Mouse (Mus musculus) lung, postnatal 0 days (tissue): ENCODE data around the gene Bace1. TPM values are rescaled to one million over a fixed set of nuclear protein-coding genes. Genes with fewer than 3 reads are reported as not detected.

Source experiments
- ATAC-seq: fragments of 200-750 bp; cut with Nextera tagmentation; 2 replicates; pipeline ENCODE4 v1.8.0; 2017; ENCODE audit warnings: moderate library complexity
- DNase-seq: peaks from one replicate; pipeline ENCODE4 v3.0.0-alpha.2; 2016; ENCODE audit warnings: low spot score
- H3K27ac ChIP-seq: fragments of 300-500 bp; sonication (generic); 2 replicates; pipeline ENCODE4 v1.5.1; 2014; ENCODE audit warnings: antibody characterized with exemption, mild to moderate bottlenecking, low read length, mixed read lengths
- H3K27me3 ChIP-seq: fragments of 300-500 bp; sonication (generic); replicated peaks from 2 replicates; pipeline ENCODE4 v1.6.1; 2014; ENCODE audit warnings: low read length, mixed read lengths; ENCODE audit not compliant: insufficient read depth
- H3K36me3 ChIP-seq: fragments of 300-500 bp; sonication (generic); 2 replicates; pipeline ENCODE4 v1.6.1; 2014; ENCODE audit warnings: low read length, mixed read lengths; ENCODE audit not compliant: insufficient read depth
- H3K4me1 ChIP-seq: fragments of 300-500 bp; sonication (generic); 2 replicates; pipeline ENCODE4 v1.6.1; 2014; ENCODE audit warnings: antibody characterized with exemption, low read depth, low read length, mixed read lengths; ENCODE audit not compliant: insufficient read depth
- H3K4me2 ChIP-seq: fragments of 300-500 bp; sonication (generic); replicated peaks from 2 replicates; pipeline ENCODE4 v1.6.1; 2014; ENCODE audit warnings: low read depth, mild to moderate bottlenecking, low read length, moderate library complexity, mixed read lengths
- H3K4me3 ChIP-seq: fragments of 300-500 bp; sonication (generic); 2 replicates; pipeline ENCODE4 v1.5.1; 2014; ENCODE audit warnings: low read depth, low read length
- H3K9ac ChIP-seq: fragments of 300-500 bp; sonication (generic); replicated peaks from 2 replicates; pipeline ENCODE4 v1.6.1; 2014; ENCODE audit warnings: low read depth, mild to moderate bottlenecking
- H3K9me3 ChIP-seq: fragments of 300-500 bp; sonication (generic); 2 replicates; pipeline ENCODE4 v1.6.1; 2016; ENCODE audit warnings: low read length, mixed read lengths
- CTCF ChIP-seq: IDR thresholded peaks from 2 replicates; pipeline ENCODE4 v1.5.1; 2016; ENCODE audit warnings: antibody characterized with exemption, mild to moderate bottlenecking
- EP300 ChIP-seq: IDR thresholded peaks from 2 replicates; pipeline ENCODE4 v1.6.1; 2016; ENCODE audit warnings: antibody characterized with exemption, mild to moderate bottlenecking, control low read depth
- WGBS: fragments of 180-500 bp; shearing (Covaris S2); extraction: QIAGEN DNeasy Blood & Tissue Kit; methylation state at CpG from one replicate; pipeline ENCODE4 v1.1.7; 2014; 5-methylcytosine and 5-hydroxymethylcytosine counted together
- polyA plus RNA-seq: library from polyadenylated mRNA; unstranded; fragments of >200 nt; fragmentation: Nextera tagmentation; extraction: Ambion mirVana; gene quantifications from 2 replicates; pipeline ENCODE4 v1.2.1, GENCODE M21; 2015

The Bace1 gene
- polyA plus RNA-seq, 1 experiment from 2014 or later: 16.6 TPM

GRCm38 (mm10) chr9:45798467-45799164 lies 39.8 kb upstream of the Bace1 start:
- 21% methylated on average over 13 of the region's 13 CpGs for WGBS

GRCm38 (mm10) chr9:45799402-45799801 lies 39.0 kb upstream of the Bace1 start:
- ATAC-seq (no peak), DNase-seq (no peak)
- no peak overlapping the region for H3K4me3 ChIP-seq
- 80% methylated on average over 8 of the region's 8 CpGs for WGBS
- no peaks in the 10 kb centered on the region for H3K9me3 ChIP-seq
- no peak overlapping the region for H3K4me2 ChIP-seq
- TF ChIP-seq EP300: no peak
- TF ChIP-seq CTCF: no peak
- no peak overlapping the region for H3K9ac ChIP-seq
- H3K36me3 ChIP-seq: no peaks in the 10 kb centered on the region
- H3K4me1 ChIP-seq: no peaks in the 10 kb centered on the region
- no peaks in the 10 kb centered on the region for H3K27me3 ChIP-seq
- no peak overlapping the region for H3K27ac ChIP-seq

More at GRCm38 (mm10) chr9:45798467-45799164, 39.8 kb upstream of the Bace1 start:
- Histone ChIP-seq H3K9me3 (no peaks in the 10 kb centered on the region), H3K4me3 (no peak overlapping the region), H3K4me2 (no peak overlapping the region), H3K9ac (no peak overlapping the region), H3K27me3 (no peaks in the 10 kb centered on the region), H3K27ac (no peak overlapping the region), H3K4me1 (no peaks in the 10 kb centered on the region), H3K36me3 (no peaks in the 10 kb centered on the region)
- ATAC-seq (peak; percentile 80), DNase-seq (peak; percentile 81)
- peak; percentile 65 for TF ChIP-seq CTCF
- no peak for TF ChIP-seq EP300

DNA sequence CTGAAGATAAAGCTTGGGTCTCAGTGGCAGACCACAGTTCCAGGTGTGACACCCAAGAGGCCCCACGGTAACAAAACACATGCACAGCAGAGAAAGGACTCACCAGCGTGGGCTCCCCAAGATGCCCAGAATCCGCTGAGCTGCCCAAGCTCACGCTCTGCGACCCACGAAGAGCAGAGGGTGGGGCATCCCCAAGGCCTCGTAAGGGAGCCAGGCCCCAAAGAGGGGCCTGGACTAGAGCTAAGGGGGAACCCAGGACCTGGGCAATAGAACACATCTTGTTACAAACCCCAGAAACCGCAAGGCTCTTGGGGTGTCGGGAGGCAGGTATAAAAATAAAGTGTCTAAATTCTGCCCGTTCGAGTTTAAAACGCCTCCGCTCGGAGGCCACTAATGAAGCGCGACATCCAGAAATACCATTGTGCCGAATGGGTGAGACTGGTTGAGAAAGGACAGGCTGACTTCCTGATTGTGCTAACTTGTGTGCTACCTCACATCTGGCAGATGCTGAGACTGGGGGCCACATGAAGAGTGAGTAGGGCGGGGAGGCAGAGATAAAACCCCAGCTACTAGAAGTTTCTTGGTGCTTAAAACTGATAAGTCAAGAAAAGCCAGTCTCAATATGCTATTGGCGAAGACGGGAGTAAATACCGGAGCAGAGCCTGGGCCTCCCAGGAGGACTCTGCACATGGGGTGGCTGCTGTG lies 35.2 kb upstream of the Bace1 start:
- no peak for TF ChIP-seq EP300
- TF ChIP-seq CTCF: no peak
- WGBS: 82% methylated on average over 21 of the region's 21 CpGs

GRCm38 (mm10) chr9:45806847-45807246 lies 31.5 kb upstream of the Bace1 start:
- Histone ChIP-seq H3K4me3 (no peak overlapping the region), H3K36me3 (0 out of 2 replicates have a peak, but pooled peaks cover 3% of the 10 kb centered on the region), H3K9ac (no peak overlapping the region), H3K4me2 (no peak overlapping the region), H3K27ac (no peak overlapping the region), H3K4me1 (no peaks in the 10 kb centered on the region), H3K27me3 (no peaks in the 10 kb centered on the region), H3K9me3 (no peaks in the 10 kb centered on the region)
- ATAC-seq (no peak), DNase-seq (no peak)
- TF ChIP-seq EP300 (no peak), CTCF (no peak)
- 90% methylated on average over 11 of the region's 11 CpGs for WGBS

More for the DNA sequence above, 35.2 kb upstream of the Bace1 start:
- 0 out of 2 replicates have a peak, but pooled peaks cover 3% of the 10 kb centered on the region for H3K36me3 ChIP-seq
- H3K4me3 ChIP-seq: no peak overlapping the region
- H3K9ac ChIP-seq: no peak overlapping the region
- DNase-seq (no peak), ATAC-seq (no peak)
- H3K4me1 ChIP-seq: no peaks in the 10 kb centered on the region
- H3K4me2 ChIP-seq: no peak overlapping the region
- H3K27me3 ChIP-seq: no peaks in the 10 kb centered on the region
- no peak overlapping the region for H3K27ac ChIP-seq
- H3K9me3 ChIP-seq: no peaks in the 10 kb centered on the region

DNA sequence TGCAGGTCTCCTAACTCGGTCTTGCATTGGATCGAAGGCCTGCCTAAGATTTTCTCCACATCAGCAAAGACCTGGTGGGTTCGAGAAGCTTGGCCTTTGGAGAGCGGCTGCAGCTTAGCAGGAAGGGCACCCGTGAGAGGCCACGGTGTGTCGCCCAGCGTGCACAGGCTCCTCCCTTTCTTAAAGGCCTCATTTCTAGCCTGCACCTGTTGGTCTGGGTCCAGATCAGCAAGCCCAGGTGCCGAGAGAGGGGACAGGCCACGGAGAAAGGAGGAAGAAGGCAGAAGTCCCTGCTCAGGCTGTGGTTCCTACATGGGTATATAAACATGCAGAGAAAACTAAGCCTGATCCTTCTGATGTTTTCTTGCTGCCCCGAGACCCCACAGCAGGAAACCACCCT lies 31.0 kb upstream of the Bace1 start:
- Histone ChIP-seq H3K27ac (no peak overlapping the region), H3K4me2 (no peak overlapping the region), H3K9me3 (no peaks in the 10 kb centered on the region), H3K27me3 (no peaks in the 10 kb centered on the region), H3K36me3 (0 out of 2 replicates have a peak, but pooled peaks cover 3% of the 10 kb centered on the region), H3K9ac (no peak overlapping the region), H3K4me1 (no peaks in the 10 kb centered on the region), H3K4me3 (no peak overlapping the region)
- no peak for TF ChIP-seq CTCF
- TF ChIP-seq EP300: no peak
- no peak for DNase-seq
- WGBS: 79% methylated on average over 11 of the region's 11 CpGs
- ATAC-seq: no peak

DNA sequence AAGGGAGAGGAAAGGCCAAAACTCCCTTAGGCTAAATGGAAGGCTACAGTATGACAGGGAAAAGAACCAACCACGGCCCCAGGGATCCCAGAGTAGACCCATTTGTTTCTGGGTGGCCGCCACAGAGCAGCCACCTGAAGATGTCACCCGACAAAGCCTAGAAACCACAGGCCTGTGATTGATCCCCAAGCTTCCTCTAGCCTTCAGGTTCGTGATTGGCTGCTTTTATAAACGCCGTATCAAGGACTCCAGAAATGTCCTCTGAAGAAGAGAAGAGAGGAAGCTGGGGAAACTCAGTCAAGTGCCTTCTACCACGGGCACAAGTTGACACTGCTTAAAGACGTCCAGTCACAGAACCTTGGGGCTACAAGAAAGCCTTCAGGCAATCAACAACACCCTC lies 30.6 kb upstream of the Bace1 start:
- no peaks in the 10 kb centered on the region for H3K27me3 ChIP-seq
- H3K4me3 ChIP-seq: no peak overlapping the region
- H3K36me3 ChIP-seq: 0 out of 2 replicates have a peak, but pooled peaks cover 3% of the 10 kb centered on the region
- no peaks in the 10 kb centered on the region for H3K4me1 ChIP-seq
- 74% methylated on average over 8 of the region's 8 CpGs for WGBS
- H3K9me3 ChIP-seq: no peaks in the 10 kb centered on the region
- ATAC-seq: no peak
- DNase-seq: no peak
- no peak overlapping the region for H3K9ac ChIP-seq
- TF ChIP-seq EP300 (no peak), CTCF (no peak)
- H3K4me2 ChIP-seq: no peak overlapping the region
- no peak overlapping the region for H3K27ac ChIP-seq
